Mouse (Mus musculus): ENCODE data around the gene Fbxo36.
A peak's percentile ranks its signal among the peaks of the same experiment; 100 is the strongest.

Gene Fbxo36

GRCm38 (mm10) chr1:84891746-84892145, 52.1 kb downstream of the Fbxo36 start:
- no peak for DNase-seq

GRCm38 (mm10) chr1:84897364-84897763, 57.7 kb downstream of the Fbxo36 start:
- DNase-seq = no peak

GRCm38 (mm10) chr1:84899156-84899555, 59.5 kb downstream of the Fbxo36 start:
- DNase-seq = no peak

- DNase-seq = no peak
These were observed 64.8 kb downstream of the Fbxo36 start for GRCm38 (mm10) chr1:84904467-84904866.

GRCm38 (mm10) chr1:84910177-84910804, 70.7 kb downstream of the Fbxo36 start:
- no peak for DNase-seq

- DNase-seq = no peak
These were observed 72.9 kb downstream of the Fbxo36 start for GRCm38 (mm10) chr1:84912571-84912970.

- DNase-seq = no peak
These were observed 75.4 kb downstream of the Fbxo36 start for GRCm38 (mm10) chr1:84915010-84915409.

- no peak for DNase-seq
These were observed 79.2 kb downstream of the Fbxo36 start for GRCm38 (mm10) chr1:84918865-84919264.

- DNase-seq = no peak
These were observed 83.8 kb downstream of the Fbxo36 start for GRCm38 (mm10) chr1:84923432-84923831.

GRCm38 (mm10) chr1:84924134-84924533, 84.5 kb downstream of the Fbxo36 start:
- no peak for DNase-seq

- no peak for DNase-seq
These were observed 86.0 kb downstream of the Fbxo36 start for GRCm38 (mm10) chr1:84925599-84925998.

- peak; percentile 87 to 89 for DNase-seq
These were observed 94.0 kb downstream of the Fbxo36 start for GRCm38 (mm10) chr1:84933472-84934150.

- peak in 1 of 2 experiments; percentile 23 for DNase-seq
These were observed 94.5 kb downstream of the Fbxo36 start for GRCm38 (mm10) chr1:84934151-84934502.

- peak; percentile 58 to 67 for DNase-seq
These were observed 95.1 kb downstream of the Fbxo36 start, which contains the start of gene Slc16a14 for GRCm38 (mm10) chr1:84934503-84935333. Gene Slc16a14, minus strand, starts transcription at chr1:84935134.

GRCm38 (mm10) chr1:84935668-84936067, 96.0 kb downstream of the Fbxo36 start:
- peak; percentile 75 to 78 for DNase-seq

- no peak for DNase-seq
These were observed 97.3 kb downstream of the Fbxo36 start for GRCm38 (mm10) chr1:84936716-84937510.

GRCm38 (mm10) chr1:84939466-84939865, 99.8 kb downstream of the Fbxo36 start:
- DNase-seq = no peak

- no peak for DNase-seq
These were observed 100.7 kb downstream of the Fbxo36 start for GRCm38 (mm10) chr1:84940322-84940721.

- no peak for DNase-seq
These were observed 103.0 kb downstream of the Fbxo36 start for GRCm38 (mm10) chr1:84942666-84943065.

- no peak for DNase-seq
These were observed 103.9 kb downstream of the Fbxo36 start for GRCm38 (mm10) chr1:84943549-84943948.

- no peak for DNase-seq
These were observed 106.3 kb downstream of the Fbxo36 start for GRCm38 (mm10) chr1:84945950-84946349.

GRCm38 (mm10) chr1:84947390-84947789, 107.7 kb downstream of the Fbxo36 start:
- no peak for DNase-seq
